Mouse (Mus musculus) left cerebral cortex, adult 6 months (tissue): ENCODE data around the gene Actl6a. TPM values are rescaled to one million over a fixed set of nuclear protein-coding genes. Genes with fewer than 3 reads are reported as not detected.

ENCODE experiments used
- long read RNA-seq, 2 experiments: library from polyadenylated mRNA; unstranded; transcript quantifications; one replicate each; pipeline ENCODE4 v2.0.0; 2019 to 2020
- polyA plus RNA-seq: library from polyadenylated mRNA; unstranded; fragments of <200 nt; fragmentation: Nextera tagmentation; gene quantifications from 2 replicates; pipeline ENCODE4 v1.2.3, GENCODE M21; 2021

Gene Actl6a
- polyA plus RNA-seq: 18.7 and 22.0 TPM in 2 replicates
- long read RNA-seq, experiment 1, transcript Actl6a-201 (14 exons, 2,010 nt): major isoform, 106 of 150 reads
- long read RNA-seq, experiment 1, transcript Actl6a-207 (1 exons, 1,457 nt): minor isoform, 5 of 150 reads
- long read RNA-seq, experiment 1, partial matches to known transcripts: 3 of 150 reads
- long read RNA-seq, experiment 1, other reads (novel, unspliced or antisense): 36 of 150 reads
- long read RNA-seq, experiment 2, transcript Actl6a-201 (14 exons, 2,010 nt): major isoform, 19 of 31 reads
- long read RNA-seq, experiment 2, partial matches to known transcripts: 3 of 31 reads
- long read RNA-seq, experiment 2, other reads (novel, unspliced or antisense): 7 of 31 reads

DNA sequence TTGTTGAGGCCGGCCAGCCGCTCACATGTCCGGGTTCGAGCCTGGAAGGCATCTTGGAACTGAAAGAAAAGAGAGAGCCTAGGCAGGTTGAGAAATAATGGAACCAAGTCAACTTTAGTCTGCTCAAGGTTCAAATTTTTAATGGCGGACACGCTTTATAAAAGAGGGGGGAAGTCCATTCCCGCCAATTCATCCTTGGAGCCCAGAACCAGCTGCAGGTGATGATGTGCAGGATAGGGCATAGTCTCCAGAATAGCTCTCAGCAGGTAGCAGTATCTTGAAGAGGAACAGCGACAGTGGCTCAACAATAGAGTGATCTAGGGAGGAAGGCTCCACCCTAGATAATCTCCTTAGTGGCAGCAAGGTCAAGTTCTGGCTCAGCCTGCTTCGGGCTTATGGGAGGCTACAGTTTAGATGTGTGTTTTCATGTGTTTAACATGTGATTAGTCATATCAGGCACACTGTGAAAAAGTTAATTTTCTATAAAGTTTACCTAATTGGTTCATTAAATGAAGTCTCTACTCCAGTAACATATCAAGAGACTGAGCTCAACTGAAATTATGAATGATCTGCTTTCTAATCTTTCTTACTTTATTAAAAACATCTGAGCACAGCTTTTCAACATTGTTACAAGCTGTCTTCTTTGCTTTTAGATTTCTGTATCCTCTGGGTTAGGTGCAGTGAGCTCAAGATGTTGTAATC, at the start of gene Actl6a:
Gene Actl6a (plus strand): TSS at position 652 of the 702 bp plus-strand sequence.

DNA sequence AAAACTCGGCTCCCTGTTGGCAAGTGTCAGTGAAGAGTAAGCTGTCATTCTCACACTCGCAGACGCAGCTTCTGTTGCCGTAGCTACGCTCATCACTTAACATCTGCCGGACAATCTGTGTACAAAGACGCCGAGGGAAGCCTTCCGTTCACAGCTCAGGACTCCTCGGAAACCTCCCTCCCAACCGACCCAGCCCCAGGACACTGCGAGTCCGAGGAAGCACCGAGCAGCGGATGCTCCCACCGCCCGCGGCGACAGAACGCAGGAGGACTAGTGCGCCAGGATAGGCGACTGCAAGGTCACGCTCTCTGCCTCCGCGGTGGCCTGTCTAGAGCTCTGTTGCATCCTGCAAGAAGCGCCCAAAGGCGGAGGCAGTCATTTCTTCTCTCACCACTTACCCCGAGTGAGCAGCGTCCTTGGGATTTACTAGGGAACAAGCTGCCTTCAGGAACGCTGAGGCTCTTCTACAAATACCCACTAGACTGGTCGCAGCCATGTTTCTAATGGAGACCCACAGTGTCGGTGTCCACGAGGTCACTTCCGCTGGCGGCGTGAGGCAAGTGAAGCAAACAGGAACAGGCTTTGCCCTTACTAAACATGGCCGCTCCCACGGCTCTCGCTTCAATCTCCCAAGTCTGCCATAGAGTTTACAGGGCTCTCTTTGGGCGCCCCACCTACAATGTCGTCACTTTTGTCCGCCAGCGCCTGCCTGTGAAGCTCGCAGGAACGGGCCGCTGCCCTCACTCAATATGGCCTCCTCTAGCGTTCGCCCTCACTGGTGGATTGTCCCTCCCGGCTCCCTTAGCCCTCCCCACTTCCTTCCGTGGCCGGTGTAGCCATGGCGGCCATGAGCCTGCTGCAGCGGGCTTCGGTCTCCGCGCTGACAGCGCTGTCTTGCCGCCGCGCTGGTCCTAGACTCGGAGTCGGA, 30.4 kb downstream of the Actl6a start, which contains the start of gene Ndufb5:
Gene Ndufb5 (plus strand): TSS at position 747 of the 928 bp plus-strand sequence.

DNA sequence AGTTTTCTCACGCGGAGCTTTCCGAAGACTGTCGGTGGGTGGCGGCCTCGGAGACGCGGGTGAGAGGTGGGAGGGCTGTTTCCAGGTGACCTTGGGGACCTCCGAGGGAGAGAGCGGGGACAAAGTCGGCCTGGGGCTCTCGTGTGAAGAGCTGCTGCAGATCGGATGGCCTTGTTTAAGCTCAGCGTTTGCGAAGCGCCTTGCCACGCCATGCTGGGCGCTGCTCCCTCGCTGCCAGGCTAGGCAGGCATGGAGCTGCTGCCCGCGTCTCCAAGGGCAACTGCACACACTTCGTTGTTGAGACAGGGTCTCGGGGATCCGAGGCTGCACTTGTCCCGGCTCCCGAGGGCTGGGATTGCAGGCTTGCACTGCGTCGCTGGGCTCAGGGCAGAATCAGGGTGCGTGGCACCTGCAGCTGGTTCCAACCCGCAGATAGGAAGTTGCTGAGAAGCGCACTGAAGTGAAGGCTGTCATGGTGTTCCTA, 31.1 kb downstream of the Actl6a start, which contains the start of gene Mrpl47:
Gene Mrpl47 (minus strand): TSS at position 434 of the 484 bp plus-strand sequence.

Other genes with a start within 250 kb of the Actl6a start
- gene Kcnmb3, start 214.1 kb upstream of the Actl6a start, polyA plus RNA-seq: 0.06 TPM in 1 of 2 replicates, not detected in the other
- 12.9 and 16.5 TPM in 2 replicates for gene Zfp639, start 196.0 kb upstream of the Actl6a start, polyA plus RNA-seq
- gene Mfn1, start 176.8 kb upstream of the Actl6a start, polyA plus RNA-seq: 5.6 and 22.6 TPM in 2 replicates
- gene Gnb4, start 89.7 kb upstream of the Actl6a start, polyA plus RNA-seq: 27.5 and 52.7 TPM in 2 replicates
- gene Ndufb5, start 30.7 kb downstream of the Actl6a start, polyA plus RNA-seq: 581 and 686 TPM in 2 replicates
- gene Mrpl47, start 31.3 kb downstream of the Actl6a start, polyA plus RNA-seq: 18.7 and 28.1 TPM in 2 replicates
- gene Usp13, start 111.2 kb downstream of the Actl6a start, polyA plus RNA-seq: 11.6 and 13.1 TPM in 2 replicates